Mouse (Mus musculus) lung, adult 2 months (tissue): Measurements from ENCODE around the gene D6Ertd527e. TPM values are rescaled to one million over a fixed set of nuclear protein-coding genes. Genes with fewer than 3 reads are reported as not detected.
"Not testable (repeated sequence)": the region's sequence is repeated elsewhere in the genome, so short reads cannot be mapped to it uniquely, and the experiment has no call there.

Experiments
- DNase-seq: peaks from one replicate; pipeline ENCODE4 v3.0.0; 2022
- H3K4me1 ChIP-seq: fragments of 200-500 bp; 2 replicates; pipeline ENCODE4 v1.6.1; 2011; ENCODE audit warnings: low read length; ENCODE audit not compliant: control insufficient read depth, insufficient read depth
- H3K4me3 ChIP-seq: fragments of 200-500 bp; replicated peaks from 2 replicates; pipeline ENCODE3; 2011; ENCODE audit warnings: low read depth, mild to moderate bottlenecking, control low read depth, low read length; ENCODE audit errors: extremely low read depth
- CTCF ChIP-seq: fragments of 200-500 bp; IDR thresholded peaks from 2 replicates; pipeline ENCODE4 v1.5.1; 2011; ENCODE audit warnings: mild to moderate bottlenecking, low read length, control low read depth; ENCODE audit not compliant: insufficient read depth
- POLR2A ChIP-seq: fragments of 200-500 bp; IDR thresholded peaks from 2 replicates; pipeline ENCODE4 v1.6.1; 2011; ENCODE audit warnings: low read depth, mild to moderate bottlenecking, control low read depth, low read length, borderline replicate concordance; ENCODE audit errors: extremely low read depth
- WGBS: fragments of 180-500 bp; shearing (Covaris S2); methylation state at CpG from one replicate; pipeline ENCODE4 v1.1.7; 2018; 5-methylcytosine and 5-hydroxymethylcytosine counted together
- polyA plus RNA-seq: library from polyadenylated mRNA; depleted of rRNA; stranded (reverse); fragments of >200 nt; gene quantifications from 2 replicates; pipeline ENCODE4 v1.2.3, GENCODE M21; 2012

Gene D6Ertd527e
- polyA plus RNA-seq, 1 experiment, result 2.3 TPM

DNA sequence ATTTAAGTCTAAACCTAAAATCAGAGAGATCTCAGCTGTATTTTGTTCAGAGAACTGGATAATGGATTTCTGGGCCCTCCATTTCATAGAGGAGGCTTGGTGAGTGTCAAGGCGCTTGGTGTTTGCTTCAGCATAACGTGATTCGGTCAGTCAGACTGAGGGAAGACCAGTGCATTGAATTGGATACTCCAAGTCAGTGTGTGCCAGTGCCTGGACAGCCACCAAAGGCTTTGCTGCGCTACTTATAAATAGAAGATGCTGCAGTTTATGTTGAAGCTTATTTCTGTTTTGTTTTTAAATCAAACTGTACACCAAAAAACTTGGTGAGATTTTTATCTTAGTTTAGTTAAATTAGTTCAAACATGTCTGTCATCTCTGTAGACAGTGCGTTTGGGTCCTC is 16.2 kb upstream of the D6Ertd527e start:
- 85% methylated on average over 5 of the region's 5 CpGs for WGBS
- Histone ChIP-seq H3K4me3 (no peak overlapping the region), H3K4me1 (no peaks in the 10 kb centered on the region)
- TF ChIP-seq POLR2A, result no peak
- no peak for TF ChIP-seq CTCF
- DNase-seq, result no peak

- WGBS, result 87% methylated on average over 3 of the region's 3 CpGs
- H3K4me3 ChIP-seq, result no peak overlapping the region
- no peaks in the 10 kb centered on the region for H3K4me1 ChIP-seq
- DNase-seq, result no peak
- no peak for TF ChIP-seq POLR2A
- no peak for TF ChIP-seq CTCF
Measured at GRCm38 (mm10) chr6:87090877-87091276, 13.7 kb upstream of the D6Ertd527e start.

- Histone ChIP-seq H3K4me1 (no peaks in the 10 kb centered on the region), H3K4me3 (no peak overlapping the region)
- DNase-seq, result no peak
- TF ChIP-seq CTCF (no peak), POLR2A (no peak)
- 79% methylated on average over 5 of the region's 5 CpGs for WGBS
Measured at GRCm38 (mm10) chr6:87092476-87092875, 12.1 kb upstream of the D6Ertd527e start.

DNA sequence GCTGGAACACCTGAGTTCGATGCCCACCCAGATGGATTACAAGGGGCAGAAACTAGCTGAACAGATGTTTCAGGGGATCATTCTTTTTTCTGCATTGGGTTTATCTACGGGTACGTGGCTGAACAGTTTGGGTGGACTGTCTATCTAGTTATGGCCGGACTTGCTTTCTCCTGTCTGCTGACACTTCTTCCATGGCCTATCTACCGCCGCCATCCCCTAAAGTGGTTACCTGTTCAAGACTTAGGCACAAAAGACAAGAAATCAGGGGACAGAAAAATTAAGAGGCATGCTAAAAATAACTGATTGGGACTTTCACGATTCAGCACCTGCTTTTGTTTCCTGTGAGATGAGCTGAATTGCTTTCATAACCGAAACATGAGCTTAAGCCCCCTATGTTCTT is 10.9 kb upstream of the D6Ertd527e start:
- WGBS, result 87% methylated on average over 8 of the region's 8 CpGs
- H3K4me1 ChIP-seq, result not testable (repeated sequence)

DNA sequence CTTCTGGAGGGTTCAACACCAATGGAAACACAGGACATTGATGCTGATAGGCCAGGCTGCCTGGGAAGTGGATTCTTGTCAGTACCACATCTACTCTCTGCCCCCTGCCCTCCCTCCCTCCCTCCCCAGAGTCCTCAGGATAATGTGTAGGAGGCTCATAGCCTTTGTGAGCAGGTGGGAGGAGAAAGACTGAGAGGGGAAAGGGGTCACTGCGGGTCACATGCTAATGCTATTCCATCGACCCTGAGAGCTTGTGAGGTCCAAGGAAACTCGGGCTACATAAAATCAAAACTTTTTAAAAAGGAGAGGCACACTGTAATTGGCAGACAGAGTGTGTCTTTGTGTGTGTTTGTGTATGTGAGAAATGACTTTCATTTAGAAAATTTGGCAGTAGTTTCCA is 5.3 kb upstream of the D6Ertd527e start:
- no peak for TF ChIP-seq POLR2A
- no peak for TF ChIP-seq CTCF
- Histone ChIP-seq H3K4me1 (peaks cover 6% of the 10 kb centered on the region), H3K4me3 (no peak overlapping the region)
- DNase-seq, result no peak
- WGBS, result 37% methylated on average over 3 of the region's 3 CpGs

More for the DNA sequence above, 10.9 kb upstream of the D6Ertd527e start:
- not testable (repeated sequence) for DNase-seq, H3K4me3 ChIP-seq

DNA sequence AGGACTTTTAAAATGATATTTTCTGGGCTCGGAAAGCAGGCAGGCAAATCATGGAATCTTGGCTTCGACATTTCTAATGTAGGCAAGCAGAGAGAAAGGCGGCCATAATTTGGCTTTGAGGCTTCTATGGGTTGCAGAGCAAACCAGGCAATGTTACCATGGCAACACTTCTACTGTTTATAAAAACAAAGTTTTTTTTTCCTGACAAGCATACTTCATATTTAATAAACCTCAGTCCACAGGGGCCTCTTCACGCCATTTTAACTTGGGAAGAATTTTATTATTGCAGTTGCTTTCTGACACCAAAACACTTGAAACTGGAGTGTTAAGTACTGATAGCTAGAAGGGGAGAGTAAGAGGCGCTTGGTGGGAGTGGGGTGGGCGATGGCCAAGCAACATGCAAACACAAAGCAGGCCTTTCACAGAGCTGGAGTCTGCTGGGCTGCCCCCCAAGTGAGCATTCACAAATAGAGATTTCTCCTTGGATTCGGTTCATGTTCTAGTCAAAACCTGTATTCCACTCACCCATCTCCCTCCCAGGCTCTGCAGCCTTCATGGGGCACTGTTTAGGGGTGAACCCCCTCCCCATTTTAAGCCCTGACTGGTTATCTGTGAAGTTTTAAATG is 4.8 kb upstream of the D6Ertd527e start:
- DNase-seq, result peak; percentile 29
- no peak for TF ChIP-seq POLR2A
- no peak for TF ChIP-seq CTCF
- peaks cover 6% of the 10 kb centered on the region for H3K4me1 ChIP-seq
- 47% methylated on average over 7 of the region's 7 CpGs for WGBS
- no peak overlapping the region for H3K4me3 ChIP-seq

- Histone ChIP-seq H3K4me3 (no peak overlapping the region), H3K4me1 (peaks cover 6% of the 10 kb centered on the region)
- 61% methylated on average over 9 of the region's 9 CpGs for WGBS
- no peak for TF ChIP-seq POLR2A
- no peak for TF ChIP-seq CTCF
- peak; percentile 27 for DNase-seq
Measured at GRCm38 (mm10) chr6:87100297-87101020, 4.1 kb upstream of the D6Ertd527e start.

GRCm38 (mm10) chr6:87101281-87101954 is 3.1 kb upstream of the D6Ertd527e start:
- 11% methylated on average over 12 of the region's 12 CpGs for WGBS
- H3K4me3 ChIP-seq, result peak overlapping the region; percentile 49
- TF ChIP-seq POLR2A (no peak), CTCF (peak; percentile 90)
- DNase-seq, result peak; percentile 88
- H3K4me1 ChIP-seq, result peaks cover 6% of the 10 kb centered on the region

DNA sequence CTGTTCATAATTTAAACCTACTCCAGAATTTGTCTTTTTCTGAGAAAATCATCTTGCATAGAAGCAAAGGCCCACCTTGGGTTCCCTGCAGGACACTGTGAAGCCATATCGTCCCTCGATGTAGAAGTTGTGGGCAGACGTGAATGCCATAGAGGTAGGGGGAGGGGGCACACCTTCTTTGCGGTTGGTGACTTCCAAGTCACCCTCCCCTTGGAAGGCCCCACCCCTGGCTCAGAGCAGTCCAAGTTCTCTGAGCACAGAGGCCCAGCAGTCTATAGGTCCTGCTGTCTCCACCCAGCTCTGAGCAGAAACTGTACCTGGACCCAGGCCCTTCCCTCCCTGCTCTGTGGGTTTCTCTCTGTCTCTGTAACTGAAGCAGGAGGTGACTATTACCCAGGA is 2.6 kb upstream of the D6Ertd527e start:
- DNase-seq, result peak; percentile 23

GRCm38 (mm10) chr6:87102421-87102911 is 2.1 kb upstream of the D6Ertd527e start:
- Histone ChIP-seq H3K4me1 (peaks cover 6% of the 10 kb centered on the region), H3K4me3 (no peak overlapping the region)
- no peak for TF ChIP-seq POLR2A
- TF ChIP-seq CTCF, result no peak
- DNase-seq, result peak; percentile 19
- WGBS, result 26% methylated on average over 7 of the region's 7 CpGs

More for the DNA sequence above, 2.6 kb upstream of the D6Ertd527e start:
- WGBS, result 25% methylated on average over 4 of the region's 4 CpGs
- Histone ChIP-seq H3K4me3 (no peak overlapping the region), H3K4me1 (peaks cover 6% of the 10 kb centered on the region)
- TF ChIP-seq CTCF (no peak), POLR2A (no peak)
